Mouse (Mus musculus): ENCODE results near the gene Schip1. TPM values are rescaled to one million over a fixed set of nuclear protein-coding genes. Genes with fewer than 3 reads are reported as not detected.

The Schip1 gene
- polyA plus RNA-seq, 1 experiment from 2014 or later = 2.3 TPM

- Histone ChIP-seq H3K9ac (replicated peaks) (no peak overlapping the region), H3K4me2 (ENCODE audit: low read depth, low read length) (no peak overlapping the region), H3K4me3 (ENCODE audit: low read depth, low read length) (no peak overlapping the region), H3K36me3 (replicated peaks; ENCODE audit: insufficient read depth, low read length) (no peaks in the 10 kb centered on the region), H3K27ac (ENCODE audit: low read depth) (no peak overlapping the region), H3K27me3 (ENCODE audit: insufficient read depth, low read length) (no peaks in the 10 kb centered on the region), H3K4me1 (ENCODE audit: insufficient read depth) (no peaks in the 10 kb centered on the region), H3K9me3 (ENCODE audit: low read length) (no peaks in the 10 kb centered on the region)
- no peak for TF ChIP-seq EP300 (IDR thresholded peaks at IDR 0.05; ENCODE audit: low read depth)
- no peak for TF ChIP-seq CTCF (IDR thresholded peaks at IDR 0.05; ENCODE audit: low read depth)
- DNase-seq (no peak), ATAC-seq (no peak)
- WGBS (ENCODE audit: insufficient replicate concordance) = 62% methylated on average over 8 of the region's 8 CpGs
Observed at GRCm38 (mm10) chr3:68563922-68564321, 499.3 kb downstream of the Schip1 start.

DNA sequence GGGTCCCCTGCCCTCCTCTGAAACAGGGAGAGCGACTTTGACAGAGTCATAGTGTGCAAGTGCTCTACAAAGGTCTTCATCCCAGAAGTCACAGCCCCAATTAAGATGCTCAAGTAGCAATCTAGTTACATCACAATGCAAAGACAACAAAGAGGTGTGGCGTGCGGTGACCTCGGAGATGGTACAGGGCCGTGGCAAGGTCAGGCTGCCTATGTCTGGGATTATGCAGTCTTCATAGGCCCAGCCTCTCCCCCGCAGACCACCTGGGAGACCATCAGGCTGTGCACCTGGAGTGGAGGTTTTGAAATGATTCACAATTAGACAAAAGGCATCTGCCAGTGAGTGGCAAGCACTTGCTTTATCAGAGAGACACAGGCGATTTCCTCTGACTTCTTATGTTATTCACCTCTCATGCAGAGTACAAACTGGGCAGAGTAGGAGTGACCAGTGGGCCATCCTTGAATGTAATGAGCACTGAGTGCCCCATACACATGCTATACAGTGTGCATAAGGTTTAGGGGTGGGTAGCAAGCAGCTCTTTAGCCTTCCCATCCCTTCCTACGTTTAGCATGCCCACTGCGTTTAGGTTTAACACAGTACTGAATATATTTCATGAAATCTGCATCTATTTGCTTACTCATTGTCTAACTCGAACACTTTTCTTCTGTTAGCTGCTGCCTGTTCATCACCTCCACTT is 500.5 kb downstream of the Schip1 start:
- no peaks in the 10 kb centered on the region for H3K36me3 ChIP-seq (replicated peaks; ENCODE audit: insufficient read depth, low read length)
- ATAC-seq = no peak
- no peak overlapping the region for H3K4me3 ChIP-seq (ENCODE audit: low read depth, low read length)
- H3K27me3 ChIP-seq (ENCODE audit: insufficient read depth, low read length) = no peaks in the 10 kb centered on the region
- no peaks in the 10 kb centered on the region for H3K9me3 ChIP-seq (ENCODE audit: low read length)
- TF ChIP-seq CTCF (IDR thresholded peaks at IDR 0.05; ENCODE audit: low read depth) = no peak
- no peak for TF ChIP-seq EP300 (IDR thresholded peaks at IDR 0.05; ENCODE audit: low read depth)
- no peak overlapping the region for H3K27ac ChIP-seq (ENCODE audit: low read depth)
- no peak for DNase-seq
- H3K4me1 ChIP-seq (ENCODE audit: insufficient read depth) = no peaks in the 10 kb centered on the region
- H3K9ac ChIP-seq (replicated peaks) = no peak overlapping the region
- 74% methylated on average over 10 of the region's 10 CpGs for WGBS (ENCODE audit: insufficient replicate concordance)
- H3K4me2 ChIP-seq (ENCODE audit: low read depth, low read length) = no peak overlapping the region

DNA sequence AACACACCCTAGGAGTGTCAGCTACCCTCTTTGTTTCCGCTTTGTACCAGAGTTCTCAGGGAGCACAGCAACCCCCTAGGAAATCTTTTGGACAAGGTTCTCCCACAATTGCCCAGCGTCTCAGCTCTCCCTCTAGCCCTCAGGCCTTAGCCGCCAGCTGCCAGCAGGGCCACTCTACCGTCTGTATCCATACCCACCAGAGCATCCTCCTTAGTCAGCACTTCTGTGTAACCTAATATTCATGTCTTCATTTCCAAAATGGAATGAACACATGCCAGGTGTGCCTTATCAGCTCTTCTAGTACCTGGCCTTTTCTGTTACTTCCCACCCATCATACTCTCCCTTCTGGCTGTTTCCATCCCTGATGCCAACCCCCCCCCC is 501.1 kb downstream of the Schip1 start:
- no peak for TF ChIP-seq EP300 (IDR thresholded peaks at IDR 0.05; ENCODE audit: low read depth)
- no peak for TF ChIP-seq CTCF (IDR thresholded peaks at IDR 0.05; ENCODE audit: low read depth)
- ATAC-seq = no peak
- no peak overlapping the region for H3K4me2 ChIP-seq (ENCODE audit: low read depth, low read length)
- H3K4me1 ChIP-seq (ENCODE audit: insufficient read depth) = no peaks in the 10 kb centered on the region
- no peaks in the 10 kb centered on the region for H3K9me3 ChIP-seq (ENCODE audit: low read length)
- H3K9ac ChIP-seq (replicated peaks) = no peak overlapping the region
- no peak for DNase-seq
- H3K36me3 ChIP-seq (replicated peaks; ENCODE audit: insufficient read depth, low read length) = no peaks in the 10 kb centered on the region
- WGBS (ENCODE audit: insufficient replicate concordance) = 82% methylated on average over 4 of the region's 4 CpGs
- no peak overlapping the region for H3K27ac ChIP-seq (ENCODE audit: low read depth)
- H3K27me3 ChIP-seq (ENCODE audit: insufficient read depth, low read length) = no peaks in the 10 kb centered on the region
- H3K4me3 ChIP-seq (ENCODE audit: low read depth, low read length) = no peak overlapping the region

- H3K27ac ChIP-seq (ENCODE audit: low read depth) = no peak overlapping the region
- H3K4me2 ChIP-seq (ENCODE audit: low read depth, low read length) = no peak overlapping the region
- DNase-seq (no peak), ATAC-seq (no peak)
- H3K4me3 ChIP-seq (ENCODE audit: low read depth, low read length) = no peak overlapping the region
- WGBS (ENCODE audit: insufficient replicate concordance) = 79% methylated on average over 7 of the region's 7 CpGs
- no peak for TF ChIP-seq EP300 (IDR thresholded peaks at IDR 0.05; ENCODE audit: low read depth)
- H3K36me3 ChIP-seq (replicated peaks; ENCODE audit: insufficient read depth, low read length) = no peaks in the 10 kb centered on the region
- no peaks in the 10 kb centered on the region for H3K4me1 ChIP-seq (ENCODE audit: insufficient read depth)
- H3K9ac ChIP-seq (replicated peaks) = no peak overlapping the region
- no peaks in the 10 kb centered on the region for H3K27me3 ChIP-seq (ENCODE audit: insufficient read depth, low read length)
- no peaks in the 10 kb centered on the region for H3K9me3 ChIP-seq (ENCODE audit: low read length)
Observed at GRCm38 (mm10) chr3:68567581-68567980, 503.0 kb downstream of the Schip1 start.

GRCm38 (mm10) chr3:68568149-68568548 is 503.5 kb downstream of the Schip1 start:
- no peak for TF ChIP-seq EP300 (IDR thresholded peaks at IDR 0.05; ENCODE audit: low read depth)
- ATAC-seq (no peak), DNase-seq (no peak)
- H3K4me1 ChIP-seq (ENCODE audit: insufficient read depth) = no peaks in the 10 kb centered on the region
- H3K4me2 ChIP-seq (ENCODE audit: low read depth, low read length) = no peak overlapping the region
- H3K4me3 ChIP-seq (ENCODE audit: low read depth, low read length) = no peak overlapping the region
- H3K9me3 ChIP-seq (ENCODE audit: low read length) = no peaks in the 10 kb centered on the region
- H3K27ac ChIP-seq (ENCODE audit: low read depth) = no peak overlapping the region
- H3K27me3 ChIP-seq (ENCODE audit: insufficient read depth, low read length) = no peaks in the 10 kb centered on the region
- 85% methylated on average over 3 of the region's 3 CpGs for WGBS (ENCODE audit: insufficient replicate concordance)
- no peaks in the 10 kb centered on the region for H3K36me3 ChIP-seq (replicated peaks; ENCODE audit: insufficient read depth, low read length)
- H3K9ac ChIP-seq (replicated peaks) = no peak overlapping the region

DNA sequence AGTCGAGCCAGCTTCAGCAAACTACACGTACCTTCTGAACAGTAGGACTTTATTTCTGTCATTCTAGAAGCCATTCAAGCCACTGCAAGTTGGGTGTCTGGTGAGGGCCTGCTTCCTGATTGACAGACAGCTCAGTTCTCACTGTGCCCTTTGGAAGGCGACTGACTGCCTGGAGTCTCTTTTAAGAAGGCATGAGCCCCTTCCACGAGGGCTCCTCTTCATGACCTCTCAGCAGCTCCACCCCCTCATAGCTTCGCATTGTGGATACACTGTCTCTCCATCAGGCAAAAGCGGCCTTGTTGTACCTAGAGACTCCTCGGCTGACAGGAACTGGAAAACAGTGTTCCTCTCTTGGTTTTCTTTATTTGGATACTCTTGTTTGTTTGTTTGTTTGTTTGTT is 504.1 kb downstream of the Schip1 start:
- no peak overlapping the region for H3K9ac ChIP-seq (replicated peaks)
- ATAC-seq = no peak
- no peaks in the 10 kb centered on the region for H3K36me3 ChIP-seq (replicated peaks; ENCODE audit: insufficient read depth, low read length)
- no peaks in the 10 kb centered on the region for H3K9me3 ChIP-seq (ENCODE audit: low read length)
- WGBS (ENCODE audit: insufficient replicate concordance) = 66% methylated on average over 7 of the region's 7 CpGs
- H3K27me3 ChIP-seq (ENCODE audit: insufficient read depth, low read length) = no peaks in the 10 kb centered on the region
- no peak overlapping the region for H3K27ac ChIP-seq (ENCODE audit: low read depth)
- DNase-seq = no peak
- no peak overlapping the region for H3K4me2 ChIP-seq (ENCODE audit: low read depth, low read length)
- TF ChIP-seq EP300 (IDR thresholded peaks at IDR 0.05; ENCODE audit: low read depth) = no peak
- TF ChIP-seq CTCF (IDR thresholded peaks at IDR 0.05; ENCODE audit: low read depth) = no peak
- H3K4me3 ChIP-seq (ENCODE audit: low read depth, low read length) = no peak overlapping the region
- H3K4me1 ChIP-seq (ENCODE audit: insufficient read depth) = no peaks in the 10 kb centered on the region

DNA sequence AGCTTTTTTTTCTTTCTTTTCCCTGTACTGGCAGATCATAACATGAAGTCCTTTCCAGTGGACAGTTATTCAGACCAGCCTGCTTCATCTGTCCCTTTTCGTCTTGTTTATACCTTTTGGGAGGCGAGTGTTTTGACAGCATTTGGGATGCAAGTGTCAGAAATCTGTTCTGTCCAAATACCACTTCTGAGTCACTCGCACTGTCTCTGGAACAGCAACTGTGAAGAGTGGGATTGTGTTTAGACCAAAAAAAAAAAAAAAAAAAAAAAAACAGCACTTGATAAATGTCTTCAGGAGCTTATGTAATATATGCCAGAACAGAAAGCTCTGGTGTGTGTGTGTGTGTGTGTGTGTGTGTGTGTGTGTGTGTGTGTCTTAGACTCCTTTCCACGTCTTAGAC is 505.7 kb downstream of the Schip1 start:
- H3K9ac ChIP-seq (replicated peaks) = no peak overlapping the region
- no peak for DNase-seq
- WGBS (ENCODE audit: insufficient replicate concordance) = 83% methylated on average over 4 of the region's 4 CpGs

More for the DNA sequence above, 505.7 kb downstream of the Schip1 start:
- no peaks in the 10 kb centered on the region for H3K4me1 ChIP-seq (ENCODE audit: insufficient read depth)
- TF ChIP-seq CTCF (IDR thresholded peaks at IDR 0.05; ENCODE audit: low read depth) (no peak), EP300 (IDR thresholded peaks at IDR 0.05; ENCODE audit: low read depth) (no peak)
- no peaks in the 10 kb centered on the region for H3K27me3 ChIP-seq (ENCODE audit: insufficient read depth, low read length)
- no peak overlapping the region for H3K4me2 ChIP-seq (ENCODE audit: low read depth, low read length)
- no peak for ATAC-seq
- no peaks in the 10 kb centered on the region for H3K9me3 ChIP-seq (ENCODE audit: low read length)
- H3K36me3 ChIP-seq (replicated peaks; ENCODE audit: insufficient read depth, low read length) = no peaks in the 10 kb centered on the region
- no peak overlapping the region for H3K27ac ChIP-seq (ENCODE audit: low read depth)
- H3K4me3 ChIP-seq (ENCODE audit: low read depth, low read length) = no peak overlapping the region
